Mouse (Mus musculus): ENCODE data around the gene Fhl1.

Fhl1 gene

DNA sequence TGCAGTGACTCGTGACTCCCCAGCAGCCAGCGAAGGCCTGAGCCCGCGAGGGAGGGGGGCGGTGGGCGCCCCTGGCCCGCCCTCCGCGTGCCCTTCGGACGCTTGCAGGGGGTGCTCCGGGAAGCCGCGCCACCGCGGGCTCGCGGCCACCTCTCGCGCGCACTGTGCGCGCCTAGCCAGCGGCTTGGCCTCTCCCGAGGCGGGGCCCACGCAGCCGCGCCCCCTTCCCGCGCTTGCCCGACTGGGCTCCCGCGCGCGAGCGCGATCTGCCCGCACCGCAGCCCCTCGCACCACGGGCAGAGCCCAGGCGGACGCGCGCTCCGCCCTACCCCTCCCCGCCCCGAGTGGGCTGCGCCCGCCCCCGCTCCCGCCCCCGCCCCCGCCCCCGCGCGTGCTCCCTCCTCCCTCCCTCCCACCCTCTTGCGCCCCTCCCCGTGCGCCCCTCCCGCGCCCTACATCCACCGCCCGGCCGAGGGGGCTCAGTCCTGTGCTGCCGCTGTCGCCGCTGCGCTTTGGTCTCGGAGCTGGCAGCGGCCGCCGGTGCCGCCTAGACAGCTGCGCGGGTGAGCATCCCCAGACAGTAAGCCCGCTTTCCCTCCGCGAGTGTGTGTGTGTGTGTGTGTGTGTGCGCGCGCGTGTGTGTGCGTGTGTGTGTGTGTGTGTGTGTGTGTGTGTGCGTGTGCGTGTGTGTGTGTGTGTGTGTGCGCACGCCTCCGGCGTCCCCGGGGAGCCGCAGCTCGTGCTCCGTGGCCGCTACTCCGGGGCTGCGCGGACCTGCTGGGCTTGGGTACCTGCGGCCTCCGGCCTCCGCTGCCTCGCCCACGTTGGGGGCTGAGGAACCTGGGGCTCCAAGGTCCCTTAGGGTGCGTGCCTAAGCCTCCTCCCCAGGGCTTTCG lies at the start of gene Fhl1:
TSS of gene Fhl1 (plus strand) at position 482 of the 896 bp plus-strand sequence.
- DNase-seq, result peak; percentile 78

DNA sequence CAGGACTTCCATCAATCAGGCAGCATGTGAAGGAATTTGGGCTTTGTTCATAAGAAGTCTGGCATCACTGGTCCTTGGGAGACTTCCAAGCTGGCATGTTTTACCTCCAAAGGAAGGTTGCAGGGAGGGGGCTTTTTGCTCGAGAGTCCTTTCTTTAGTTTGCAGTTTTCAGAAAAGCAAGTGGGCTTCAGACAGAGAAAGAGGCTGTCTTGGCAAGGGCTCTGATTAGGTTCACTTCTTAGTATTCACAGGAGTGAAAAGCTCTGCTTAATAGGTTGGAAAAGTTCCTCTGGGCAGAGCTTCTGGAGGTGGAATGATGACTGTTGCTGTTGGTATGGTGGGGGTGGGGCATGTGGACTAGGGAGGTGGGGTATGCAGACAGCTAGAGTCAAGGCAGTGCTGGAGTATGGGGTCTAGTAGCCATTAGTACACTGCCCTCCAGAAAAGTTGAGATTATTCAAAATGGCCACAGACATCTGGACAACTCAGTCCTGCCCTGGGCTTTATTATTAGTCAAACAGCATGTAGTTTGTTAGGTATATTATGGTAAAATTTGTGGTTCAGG lies 49.3 kb upstream of the Fhl1 start:
- no peak for DNase-seq

DNA sequence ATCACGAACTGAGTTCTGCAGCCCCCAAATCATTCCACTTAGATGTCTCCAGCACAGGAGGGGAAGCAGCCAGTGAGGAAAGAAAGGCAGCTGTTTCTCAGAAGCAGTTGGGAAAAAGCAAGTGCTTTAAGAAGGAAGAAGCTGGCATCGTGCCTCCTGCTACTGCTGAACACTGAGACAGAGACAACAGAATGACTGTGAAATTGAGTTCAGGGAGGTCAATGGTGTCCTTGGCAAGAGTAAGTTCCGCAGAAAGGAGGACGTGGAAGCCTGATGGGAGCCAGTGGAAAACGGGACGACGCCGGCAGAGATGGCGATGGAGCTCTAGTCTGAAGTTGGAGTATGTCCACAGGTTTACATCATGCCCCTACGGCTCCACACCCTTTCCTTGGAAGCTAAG lies 48.1 kb upstream of the Fhl1 start:
- DNase-seq, result no peak

DNA sequence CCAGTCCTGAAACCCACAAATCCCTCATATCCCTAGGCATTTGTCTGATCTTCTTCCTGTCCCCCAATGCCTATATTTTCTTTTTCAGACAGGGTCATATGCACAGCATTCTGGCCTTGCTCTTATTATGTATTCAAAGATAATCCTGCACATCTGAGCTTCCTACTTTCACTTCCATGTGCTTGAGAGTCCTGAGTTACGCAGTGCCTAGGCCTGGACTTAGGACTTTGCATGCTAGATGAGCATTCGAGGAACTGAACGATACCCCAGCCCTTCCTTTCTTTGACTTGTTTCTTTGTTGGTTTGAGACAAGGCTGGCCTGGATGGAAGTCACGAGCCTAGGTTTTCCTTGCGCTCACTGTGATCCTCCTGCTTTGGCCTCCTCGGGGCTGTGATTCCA lies 39.0 kb upstream of the Fhl1 start:
- no peak for DNase-seq

DNA sequence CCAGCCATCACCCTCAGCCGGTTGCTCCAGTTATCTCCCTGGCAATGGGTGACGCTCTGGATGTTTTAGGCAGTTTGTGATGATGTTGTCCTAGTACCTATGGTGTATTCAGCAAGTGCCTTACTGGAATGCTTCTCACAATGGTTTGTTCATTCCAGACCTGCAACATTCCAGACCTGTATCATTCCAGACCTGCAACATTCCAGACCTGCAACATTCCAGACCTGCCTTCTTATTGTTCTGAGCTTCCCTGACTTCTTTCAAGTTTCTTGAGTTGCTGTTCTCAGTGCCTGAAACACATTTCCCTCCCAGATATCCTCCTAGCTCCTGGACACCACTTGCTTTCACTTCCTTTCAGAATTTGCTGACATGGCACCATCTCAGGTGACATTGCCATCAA lies 37.0 kb upstream of the Fhl1 start:
- no peak for DNase-seq

DNA sequence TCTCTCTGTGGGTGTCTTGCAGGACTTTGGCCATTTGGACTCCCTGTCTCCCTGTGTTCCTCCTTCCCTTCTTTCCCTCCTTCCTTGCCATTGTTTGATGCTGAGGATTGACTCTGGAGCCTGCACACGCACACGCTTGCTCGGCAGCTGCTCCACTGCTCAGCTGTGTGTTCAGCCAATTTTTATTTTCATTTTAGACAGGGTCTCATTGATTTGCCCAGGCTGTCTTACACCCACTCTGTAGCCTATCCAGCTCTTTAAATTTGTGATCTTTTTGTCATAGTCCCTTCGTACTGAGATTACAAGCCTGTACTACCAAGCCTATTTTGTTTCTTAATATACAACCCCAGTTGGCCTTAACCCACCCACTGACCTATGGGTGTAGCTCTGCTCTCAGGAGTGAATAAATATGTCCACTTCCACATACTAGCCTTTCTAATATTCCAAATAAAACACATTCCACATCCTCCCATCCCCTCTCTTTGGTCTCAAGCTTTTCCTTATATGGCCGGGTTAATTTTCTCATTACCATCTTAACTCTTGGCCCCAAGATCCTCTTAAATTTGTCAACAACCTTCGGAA lies 34.3 kb upstream of the Fhl1 start:
- DNase-seq, result no peak

DNA sequence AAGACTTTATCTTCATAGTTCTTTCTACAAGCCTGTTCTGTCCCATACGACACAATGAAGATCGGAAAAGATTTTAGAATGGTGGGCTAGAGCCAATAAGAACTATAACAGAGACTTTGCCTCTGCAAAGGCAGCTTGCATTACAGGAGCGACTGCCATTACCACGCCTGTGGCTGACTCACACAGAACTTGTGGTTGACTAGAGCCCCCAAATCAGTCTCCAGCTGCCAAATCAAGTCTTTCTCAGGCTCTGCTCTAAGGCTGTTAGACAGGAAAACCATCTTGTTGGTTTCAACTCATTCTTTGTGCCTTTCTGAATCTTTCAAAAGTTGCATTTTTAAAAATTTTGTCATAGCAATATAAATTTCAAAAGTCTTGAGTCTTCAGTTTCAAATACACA lies 33.7 kb upstream of the Fhl1 start:
- DNase-seq, result no peak

DNA sequence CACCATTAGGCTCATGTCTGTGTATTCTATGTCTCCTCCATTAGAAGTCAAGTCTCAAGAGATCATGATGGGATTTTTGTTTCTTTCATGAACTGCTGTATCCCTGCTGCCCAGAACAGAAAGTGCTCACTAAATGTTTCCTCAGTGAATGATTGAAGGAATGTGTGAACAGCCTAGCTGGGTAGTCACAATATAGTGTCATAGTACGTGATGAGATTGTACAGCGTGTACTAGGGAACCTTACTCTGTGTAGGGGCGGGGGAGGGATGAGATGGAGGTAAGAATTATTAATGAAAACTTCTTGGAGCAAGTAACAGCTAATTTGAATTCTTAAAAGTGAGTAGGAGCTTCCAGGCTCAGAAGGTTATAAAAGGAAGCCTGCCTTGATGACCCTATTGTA lies 30.3 kb upstream of the Fhl1 start:
- no peak for DNase-seq

DNA sequence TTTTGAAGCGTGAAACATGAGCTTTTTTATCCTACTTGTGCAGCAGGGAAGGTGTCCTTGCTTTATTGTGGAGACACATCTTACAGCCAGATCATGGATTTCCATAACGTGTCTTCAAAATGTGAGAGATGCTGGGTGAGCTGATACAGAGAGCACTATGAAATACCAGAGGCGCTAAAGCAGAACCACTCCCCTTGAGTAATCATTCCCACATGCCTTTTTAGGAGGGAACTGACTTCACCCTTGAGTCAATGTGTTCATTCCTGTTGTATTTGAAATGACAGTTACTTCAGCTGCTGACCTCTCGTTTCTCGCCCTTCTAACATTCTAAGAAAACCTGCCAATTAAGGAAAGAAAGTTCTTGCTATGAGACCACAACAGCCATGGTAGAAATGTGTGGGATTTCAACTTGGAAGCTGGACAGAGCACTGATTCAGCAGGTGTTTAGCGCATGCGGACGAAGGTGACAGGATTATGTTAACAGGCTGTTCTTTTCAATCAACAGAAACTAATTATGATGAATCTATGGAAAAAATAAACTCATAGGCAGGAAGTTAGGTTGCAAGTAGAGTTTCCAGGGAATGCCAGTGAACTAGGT lies 27.5 kb upstream of the Fhl1 start:
- DNase-seq, result no peak

DNA sequence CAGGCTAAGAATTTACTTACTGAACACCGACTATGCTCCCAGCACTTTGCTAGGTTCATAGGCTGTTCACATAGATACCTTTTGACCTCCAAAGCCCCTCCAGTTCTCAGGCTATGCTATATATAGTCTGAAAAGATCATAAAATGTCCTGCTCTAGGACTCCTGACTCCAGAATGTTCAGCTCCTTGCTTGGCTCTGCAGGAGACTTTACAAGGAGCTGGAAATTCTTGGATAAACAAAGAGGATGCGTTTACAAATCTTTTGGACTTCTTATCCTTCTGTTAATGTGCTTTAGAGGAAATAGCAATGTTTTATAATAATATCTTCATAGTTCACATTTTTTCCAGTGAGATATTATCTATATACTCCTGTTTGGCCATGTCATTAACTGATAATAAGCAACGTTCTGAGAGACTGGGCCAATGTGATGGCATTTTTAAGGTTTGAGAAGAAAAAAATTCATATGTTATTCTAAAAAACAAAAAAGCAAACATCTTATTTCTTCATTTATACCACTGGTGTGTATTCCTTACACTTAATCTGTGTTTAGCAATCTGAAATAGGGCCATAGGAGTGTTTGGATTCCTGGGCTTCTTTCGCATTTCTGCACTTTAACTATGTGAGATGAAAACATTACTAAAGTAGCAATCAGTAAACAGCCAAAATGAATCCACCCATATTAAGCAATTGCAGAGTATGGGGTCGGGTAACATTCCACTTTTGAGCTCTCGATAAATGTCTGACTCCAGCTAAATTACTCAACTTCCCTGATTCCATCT lies 22.8 kb upstream of the Fhl1 start:
- DNase-seq, result no peak

DNA sequence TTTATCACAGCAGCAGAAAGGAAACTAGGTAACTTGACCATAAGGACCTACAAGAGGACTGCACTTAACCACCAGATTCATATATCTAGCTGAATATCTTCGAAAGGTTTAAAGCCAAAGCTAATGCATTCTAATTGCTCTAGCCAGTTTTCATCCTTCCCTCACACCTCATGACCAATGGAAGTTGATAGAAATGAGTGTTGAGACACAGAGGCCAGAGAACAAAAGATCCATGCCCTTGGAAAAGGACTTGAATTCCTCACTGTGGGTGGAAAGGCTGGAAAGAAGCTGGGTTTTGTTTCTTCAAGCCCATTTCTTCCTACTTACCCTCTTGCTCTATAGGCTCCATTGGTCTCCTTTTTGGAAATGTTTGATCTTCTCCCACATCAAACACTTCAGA lies 21.1 kb upstream of the Fhl1 start:
- no peak for DNase-seq

DNA sequence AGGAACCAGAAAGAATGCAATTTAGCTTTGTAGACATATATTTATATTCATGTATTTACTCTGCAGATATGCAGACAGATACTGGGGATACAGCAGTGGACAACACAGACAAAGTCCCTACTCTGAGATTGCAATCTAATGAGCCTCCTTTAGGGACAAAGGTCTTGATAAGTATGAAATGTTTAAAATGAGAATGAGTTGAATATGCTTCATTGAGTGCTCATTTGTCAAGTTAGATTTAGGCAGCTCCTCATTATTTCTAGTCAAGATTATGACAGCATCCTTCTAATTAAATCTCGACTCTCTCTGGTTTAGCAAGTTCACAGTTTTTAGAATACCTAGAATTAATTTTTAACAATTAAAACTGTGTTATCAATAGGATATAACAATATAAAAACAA lies 18.9 kb upstream of the Fhl1 start:
- no peak for DNase-seq

DNA sequence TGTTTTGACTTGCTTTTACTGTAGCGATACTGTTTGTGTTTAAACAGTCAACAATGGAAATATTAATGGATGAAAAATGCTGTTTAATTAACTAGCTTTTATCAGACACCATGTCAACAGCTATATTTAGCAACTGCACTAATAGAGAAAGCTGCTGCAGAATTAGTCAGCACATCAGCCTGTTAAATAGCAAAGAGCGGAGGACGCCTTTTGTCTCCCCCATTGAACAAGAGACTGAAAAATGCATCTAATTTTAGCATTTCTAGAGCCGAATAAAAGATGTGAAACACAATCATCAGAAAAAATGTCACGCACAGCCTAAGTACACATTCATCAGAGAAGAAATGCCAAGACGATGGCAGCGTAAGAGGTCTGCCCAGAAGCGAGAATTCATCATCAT lies 9.0 kb upstream of the Fhl1 start:
- no peak for DNase-seq

DNA sequence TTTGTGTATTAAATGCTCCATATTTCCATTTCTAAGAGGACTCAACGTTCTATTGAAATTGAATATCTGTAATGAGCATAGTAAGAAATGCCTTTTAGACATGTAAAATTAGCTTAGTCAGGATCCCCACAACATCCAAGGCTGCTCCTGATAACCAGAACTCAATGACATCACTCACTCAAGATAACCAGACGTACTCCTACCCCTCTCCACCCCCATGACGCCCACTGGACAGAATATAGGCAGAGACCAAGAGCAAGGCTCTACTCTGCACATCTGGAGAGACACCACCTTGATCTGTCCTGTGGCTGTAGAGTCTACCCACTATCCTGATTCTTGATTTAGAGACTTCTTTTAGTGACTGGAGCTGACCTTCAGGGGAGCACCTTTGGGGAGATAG lies 3.1 kb upstream of the Fhl1 start:
- DNase-seq, result no peak

DNA sequence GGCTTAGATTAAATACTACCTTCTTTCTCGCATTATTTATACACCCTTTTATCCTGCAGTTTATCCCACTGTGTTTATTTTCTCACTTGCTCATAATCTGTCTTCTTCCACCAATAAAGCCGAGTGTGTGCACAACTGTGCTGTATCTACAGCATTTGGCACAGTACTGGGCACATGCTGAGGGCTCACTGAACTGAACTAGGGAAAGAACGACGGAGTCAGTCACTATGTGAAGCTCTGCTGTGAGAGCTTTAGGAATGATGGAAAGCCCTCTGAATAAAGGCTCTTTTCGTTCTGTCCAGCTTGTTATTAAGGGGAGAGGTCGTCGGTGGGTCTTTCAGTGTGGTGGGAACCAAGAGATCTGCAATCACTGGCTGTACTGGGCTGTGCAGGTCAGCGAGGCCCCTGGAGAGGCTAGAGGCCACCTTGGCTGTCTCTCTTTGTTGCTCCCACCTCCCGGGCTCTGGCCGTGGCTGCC lies 720 bp upstream of the Fhl1 start:
- DNase-seq, result no peak

DNA sequence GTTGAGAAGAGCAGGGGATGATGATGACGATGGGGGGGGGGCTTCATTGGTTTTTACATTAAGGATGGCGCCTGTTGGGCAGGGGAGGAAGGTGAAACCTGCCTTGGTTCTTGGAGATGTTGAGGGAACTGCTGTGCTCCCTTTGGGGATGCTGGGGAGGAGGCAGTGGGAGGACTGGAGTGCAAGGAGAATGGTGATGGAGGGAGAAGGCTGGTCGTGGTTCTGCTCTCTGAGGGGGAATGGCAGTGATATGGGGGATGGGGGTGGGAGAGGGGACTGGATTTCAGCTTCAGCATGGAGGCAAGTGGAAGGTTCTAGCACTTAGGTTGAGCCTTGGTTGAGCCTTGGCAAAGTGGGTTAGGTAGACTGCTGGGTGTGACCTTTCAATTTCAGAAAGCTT lies 814 bp downstream of the Fhl1 start:
- no peak for DNase-seq

DNA sequence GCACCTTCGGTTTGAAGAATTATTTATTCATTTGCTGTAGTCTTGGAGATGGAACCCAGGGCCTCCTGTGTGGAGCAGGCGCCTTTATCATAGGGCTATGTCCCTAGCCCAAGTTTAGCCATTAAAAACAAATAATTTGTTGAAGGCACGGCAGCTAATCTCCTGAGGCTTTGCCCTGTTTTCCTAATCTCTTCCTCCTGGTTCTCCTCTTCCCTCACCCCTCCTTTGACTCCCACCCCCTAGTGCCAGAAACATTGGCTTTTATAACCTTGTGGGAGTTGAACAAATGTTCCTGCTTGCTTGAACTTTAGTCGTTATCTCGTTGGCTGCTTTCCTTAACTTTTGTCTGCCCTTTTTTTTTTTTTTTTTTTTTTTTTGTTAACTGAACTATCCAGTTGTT lies 2.8 kb downstream of the Fhl1 start:
- DNase-seq, result no peak

DNA sequence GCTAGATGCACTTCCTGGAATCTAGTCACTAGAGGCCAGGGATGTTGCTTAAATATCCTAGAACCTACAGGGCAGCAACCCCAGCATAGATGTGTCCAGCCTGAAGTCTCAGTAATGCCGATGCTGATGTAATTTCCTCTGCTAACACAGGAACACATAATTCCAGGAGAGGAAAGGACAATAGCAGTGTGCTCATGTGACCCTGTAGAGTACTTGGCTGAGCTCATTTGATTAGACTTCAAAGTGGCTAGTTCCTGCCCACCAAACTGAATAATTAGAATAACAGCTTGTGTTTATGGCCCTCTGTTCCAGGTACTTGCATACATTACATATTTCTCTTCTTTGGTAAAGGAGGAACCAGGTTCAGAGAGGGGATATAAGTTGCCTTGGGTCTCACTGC lies 4.6 kb downstream of the Fhl1 start:
- DNase-seq, result no peak

DNA sequence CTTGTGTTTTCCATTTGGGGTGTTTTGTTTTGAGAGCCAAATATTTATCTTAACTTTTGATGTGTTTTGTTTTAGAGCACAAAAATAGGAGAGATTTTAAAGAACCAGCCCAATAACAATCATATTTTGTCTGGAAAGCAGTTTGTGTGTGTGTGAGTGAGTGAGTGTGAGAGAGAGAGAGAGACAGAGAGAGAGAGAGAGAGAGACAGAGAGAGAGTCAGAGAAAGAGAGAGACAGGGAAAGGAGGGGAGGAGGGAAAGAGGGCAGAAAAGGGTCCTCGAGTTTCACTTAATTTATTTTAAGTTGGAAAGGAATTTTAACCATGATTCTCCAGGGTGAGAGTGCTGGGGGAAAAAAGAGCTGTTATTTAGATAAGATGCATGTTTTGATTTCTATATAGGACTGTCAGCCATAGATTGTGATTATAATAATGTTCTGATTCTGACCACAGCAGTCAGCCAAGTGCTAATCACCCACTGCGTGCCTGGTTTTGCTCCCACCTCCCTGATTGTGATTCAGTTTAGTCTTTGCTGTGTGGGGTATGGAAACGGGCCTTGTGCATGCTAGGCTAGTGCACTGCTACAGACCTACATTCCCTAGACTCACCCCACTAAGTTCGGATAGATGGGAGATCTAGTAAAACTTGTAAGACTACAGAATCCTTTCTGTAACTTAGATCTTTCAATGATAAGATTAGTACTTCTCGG lies 6.4 kb downstream of the Fhl1 start:
- no peak for DNase-seq

DNA sequence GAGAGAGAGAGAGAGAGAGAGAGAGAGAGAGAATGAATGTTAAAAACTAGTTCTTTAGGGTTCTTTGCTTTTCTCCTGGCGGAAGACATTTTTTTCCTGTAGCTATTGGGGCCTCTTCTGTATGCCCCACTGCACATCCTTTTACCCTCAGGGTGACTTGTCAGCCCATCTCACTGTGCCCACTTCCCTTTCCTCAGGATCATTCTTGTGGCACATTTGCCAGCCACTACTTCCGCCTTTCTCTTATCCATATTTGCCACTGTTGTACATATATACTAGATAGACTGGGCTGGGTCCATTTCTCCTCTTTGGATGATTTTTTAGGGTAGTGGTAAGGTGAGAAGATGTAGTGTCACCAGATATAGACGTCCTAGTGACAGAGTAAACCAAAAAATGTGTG lies 9.8 kb downstream of the Fhl1 start:
- no peak for DNase-seq

DNA sequence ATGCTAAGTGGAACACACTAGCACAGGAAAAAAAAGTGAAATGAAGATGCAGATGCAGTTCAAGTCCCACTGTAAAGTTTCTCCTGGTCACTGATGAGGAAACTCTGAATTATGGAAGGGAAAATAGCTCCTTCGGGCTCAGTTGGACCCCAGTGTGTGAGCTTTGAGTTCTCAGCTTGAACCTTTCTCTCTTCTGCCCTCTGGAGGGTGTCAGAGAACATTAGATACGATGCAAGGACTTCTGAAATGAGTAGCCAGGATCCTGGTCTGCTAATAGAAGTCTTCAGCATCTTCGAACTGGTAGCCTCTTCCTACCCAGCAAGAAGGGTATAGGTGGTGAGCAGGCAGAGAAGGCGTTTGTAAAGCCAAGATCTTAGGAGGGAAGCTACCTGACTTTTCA lies 19.9 kb downstream of the Fhl1 start:
- no peak for DNase-seq

DNA sequence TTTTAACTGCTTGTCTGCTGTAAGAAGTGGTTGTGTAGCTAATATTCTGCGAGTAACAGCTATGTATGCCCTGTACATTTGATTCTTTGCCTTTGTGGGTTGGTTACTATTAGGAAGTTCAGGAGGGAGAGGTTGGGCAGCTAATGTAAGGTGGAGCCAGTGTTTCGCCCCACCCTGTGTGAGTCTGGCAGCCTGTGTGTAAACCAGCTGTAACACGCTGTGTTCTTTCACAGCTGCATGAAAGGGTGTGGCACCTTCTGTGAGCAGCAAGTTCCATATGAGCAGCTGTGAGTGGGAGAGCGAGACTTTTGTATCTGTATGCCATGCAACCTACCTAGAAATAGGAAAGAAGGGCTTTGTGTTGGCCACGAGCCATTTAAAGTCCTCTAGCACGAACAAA lies 20.6 kb downstream of the Fhl1 start:
- DNase-seq, result no peak
